In genomic region chr6:99521641-99522358, GRCm38 (mm10) we compare ENCODE assay signal across 8 mouse cellular contexts. TPM values are rescaled to one million over a fixed set of nuclear protein-coding genes. Genes with fewer than 3 reads are reported as not detected.
DNase-seq lines count a peak whose midpoint lies in the region; ATAC-seq and TF ChIP-seq lines count a peak whose summit lies in the region.

No protein-coding gene starts in this region.

- H3K9me3 ChIP-seq in MEL (replicated peaks; ENCODE audit: insufficient read depth, low read length) = no peaks in the 10 kb centered on the region
- H3K9me3 ChIP-seq in forebrain, embryonic 15.5 days = no peaks in the 10 kb centered on the region

- no peak for TF ChIP-seq CTCF in MEL (IDR thresholded peaks at IDR 0.05 in 2 of 3, conservative IDR thresholded peaks at IDR 0.05 in 1 of 3; ENCODE audit: control insufficient read depth in 1 of 3, insufficient read depth in 1 of 3, low read depth in 2 of 3, low read length in 3 of 3, poor library complexity in 1 of 3, severe bottlenecking in 1 of 3)

- H3K4me2 ChIP-seq in forebrain, embryonic 15.5 days (replicated peaks) = peak overlapping the region; percentile 98

- H3K27me3 ChIP-seq in MEL (ENCODE audit: control insufficient read depth in 1 of 2, insufficient read depth in 2 of 2, low read length in 2 of 2) = no peaks in the 10 kb centered on the region
- H3K27me3 ChIP-seq in forebrain, embryonic 15.5 days = no peaks in the 10 kb centered on the region

- TF ChIP-seq POLR2A in MEL (IDR thresholded peaks at IDR 0.05; ENCODE audit: control insufficient read depth in 1 of 2, insufficient read depth in 1 of 2, low read depth in 1 of 2, low read length in 2 of 2, poor library complexity in 1 of 2) = no peak; a peak in 1 of 4 replicates

- H3K9ac ChIP-seq in MEL (ENCODE audit: control insufficient read depth, low read depth, low read length, poor library complexity, severe bottlenecking) = peak overlapping the region; percentile 96
- peak overlapping the region; percentile 98 for H3K9ac ChIP-seq in forebrain, embryonic 15.5 days (replicated peaks)

- intact Hi-C loops in heart, postnatal 36 days (cut with DNase I) = loop anchor here (2.0 to 5.0 kb wide), 6 partner anchors 37 to 994 kb away; no protein-coding TSS in a partner anchor

- peak; percentile 68 for DNase-seq in MEL (ENCODE audit: low read depth, low spot score)
- DNase-seq in cerebellum, adult 18-20 months = peak; percentile 42 to 59
- DNase-seq in heart, postnatal 36 days = peak; percentile 69 to 74
- DNase-seq in layer of hippocampus, adult 9-11 months = peak; percentile 17
- DNase-seq in lung, postnatal 10 days = peak; percentile 53
- DNase-seq in ovary, adult 18-20 months (ENCODE audit: low spot score) = peak; percentile 13
- peak; percentile 58 for DNase-seq in thymus, postnatal 0 days (ENCODE audit: low spot score)

- H3K79me2 ChIP-seq in MEL (ENCODE audit: control insufficient read depth, insufficient read depth, low read length, poor library complexity) = peaks cover 12% of the 10 kb centered on the region; the same call in 1 of the 2 replicates

- H3K36me3 ChIP-seq in MEL (ENCODE audit: control insufficient read depth in 1 of 2, insufficient read depth in 2 of 2, low read length in 2 of 2) = no peaks in the 10 kb centered on the region
- no peaks in the 10 kb centered on the region for H3K36me3 ChIP-seq in forebrain, embryonic 15.5 days

- no peak for TF ChIP-seq EP300 in MEL (IDR thresholded peaks at IDR 0.05; ENCODE audit: low read depth in 1 of 2, low read length in 2 of 2)

- peak; percentile 13 for ATAC-seq in forebrain, embryonic 15.5 days (replicated peaks)

- TF ChIP-seq RAD21 in MEL (IDR thresholded peaks at IDR 0.05; ENCODE audit: low read depth, low read length) = no peak

- peak overlapping the region; percentile 67 for H3K27ac ChIP-seq in MEL (ENCODE audit: control insufficient read depth, low read depth, low read length)
- peak overlapping the region; percentile 100 for H3K27ac ChIP-seq in forebrain, embryonic 15.5 days (replicated peaks)

- 0% methylated on average over 64 of the region's 64 CpGs for WGBS in forebrain, embryonic 15.5 days

- H3K4me1 ChIP-seq in MEL (ENCODE audit: control insufficient read depth in 1 of 2, insufficient read depth in 2 of 2, low read length in 2 of 2) = no peaks in the 10 kb centered on the region; a peak in 1 of 4 replicates
- peaks cover 24% of the 10 kb centered on the region; the same call in 1 of the 2 replicates for H3K4me1 ChIP-seq in forebrain, embryonic 15.5 days

- peak overlapping the region; percentile 94 to 100 for H3K4me3 ChIP-seq in MEL (ENCODE audit: control insufficient read depth in 1 of 2, insufficient read depth in 1 of 2, low read depth in 2 of 2, low read length in 2 of 2)
- H3K4me3 ChIP-seq in forebrain, embryonic 15.5 days = peak overlapping the region; percentile 62

TF ChIP-seq in MEL, 35 proteins besides CTCF, POLR2A, EP300 and RAD21:
- 0 out of 2 replicates have a peak, but pooled peaks have one; percentile 40 for TF ChIP-seq MAX (IDR thresholded peaks at IDR 0.05; ENCODE audit: low read length)
- peak; percentile 39 for TF ChIP-seq SIN3A (IDR thresholded peaks at IDR 0.05; ENCODE audit: low read length)
- TF ChIP-seq E2F4 (IDR thresholded peaks at IDR 0.05; ENCODE audit: borderline replicate concordance, low read depth, low read length) = no peak
- TF ChIP-seq POLR2AphosphoS2 (IDR thresholded peaks at IDR 0.05; ENCODE audit: low read length) = no peak
- TF ChIP-seq ETS1 (IDR thresholded peaks at IDR 0.05; ENCODE audit: low read depth, low read length) = no peak
- 0 out of 2 replicates have a peak, but pooled peaks have one; percentile 7 for TF ChIP-seq TCF12 (IDR thresholded peaks at IDR 0.05; ENCODE audit: low read depth, low read length)
- TF ChIP-seq NELFE (IDR thresholded peaks at IDR 0.05; ENCODE audit: low read depth, low read length) = peak; percentile 24; the same call in 1 of the 2 replicates

RNA-seq across cellular contexts. Expression of gene Foxp1, which starts 0.7 kb away (rescaled TPM):
- total RNA-seq in MEL (2012; rRNA removed) = 16.1 and 20.8 TPM in 2 replicates
- polyA plus RNA-seq in MEL (2012; ENCODE audit: insufficient read depth in 1 of 2, insufficient read length in 2 of 2, low read depth in 1 of 2, low replicate concordance in 2 of 2, missing spikeins in 1 of 2) = 10 to 100 TPM in 1 of 2 experiments, not detected in 1; 42.0 TPM
- 102 and 111 TPM in 2 replicates for polyA plus RNA-seq in forebrain, embryonic 15.5 days (2015; fragmentation: Nextera tagmentation; extraction: Ambion mirVana)
- 10 to 100 TPM; 31.9 to 39.3 TPM for total RNA-seq in heart, postnatal 36 days (2021)
- polyA plus RNA-seq in thymus, postnatal 0 days (2015; fragmentation: Nextera tagmentation; extraction: Ambion mirVana) = 63.7 and 82.5 TPM in 2 replicates

Comparison
In these comparisons a context has a peak if more than half of its experiments do, and no peak if none do; other contexts are left out.
1. Peak in every context shown above with its lines: DNase-seq, ATAC-seq, H3K4me3 ChIP-seq and H3K27ac ChIP-seq.
2. DNase-seq: peak in every context shown above with its lines; median percentile 72 in heart, postnatal 36 days; 68 in MEL; 58 in thymus, postnatal 0 days; 53 in lung, postnatal 10 days; 50 in cerebellum, adult 18-20 months; 17 in layer of hippocampus, adult 9-11 months; 13 in ovary, adult 18-20 months.